Mouse (Mus musculus): ENCODE measurements around the gene Adgra3. TPM values are rescaled to one million over a fixed set of nuclear protein-coding genes. Genes with fewer than 3 reads are reported as not detected.

Adgra3 gene
- total RNA-seq (2022) = 10 to 100 TPM; 12.8 to 24.2 (median 22.4) TPM

- peak in 1 of 2 experiments; percentile 15 for DNase-seq (ENCODE audit: low spot score in 2 of 2)
These were observed at the start of gene Adgra3 for GRCm38 (mm10) chr5:50058421-50059286. Adgra3 (minus strand) TSS chr5:50059006.

DNA sequence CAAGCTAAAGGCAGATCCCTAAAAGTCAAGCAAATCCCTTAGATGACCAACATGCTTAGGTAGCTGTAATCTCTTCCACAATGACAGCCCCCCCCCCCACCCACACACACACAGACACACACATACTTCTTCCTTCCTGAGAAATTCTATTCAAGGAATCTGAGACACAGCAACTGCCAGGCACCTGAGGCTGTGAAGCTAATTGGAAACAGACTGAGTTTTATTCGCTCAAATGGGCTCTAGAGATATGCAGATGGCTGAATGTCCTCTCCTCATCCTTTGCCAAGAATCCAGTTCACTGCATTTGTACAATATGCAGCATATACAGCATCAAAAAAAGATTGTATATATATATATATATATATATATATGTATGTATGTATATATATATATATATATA, 24.6 kb upstream of the Adgra3 start:
- no peak for DNase-seq (ENCODE audit: low spot score in 2 of 2)

- DNase-seq (ENCODE audit: low spot score in 2 of 2) = no peak
These were observed 15.4 kb upstream of the Adgra3 start for GRCm38 (mm10) chr5:50074245-50074644.

DNA sequence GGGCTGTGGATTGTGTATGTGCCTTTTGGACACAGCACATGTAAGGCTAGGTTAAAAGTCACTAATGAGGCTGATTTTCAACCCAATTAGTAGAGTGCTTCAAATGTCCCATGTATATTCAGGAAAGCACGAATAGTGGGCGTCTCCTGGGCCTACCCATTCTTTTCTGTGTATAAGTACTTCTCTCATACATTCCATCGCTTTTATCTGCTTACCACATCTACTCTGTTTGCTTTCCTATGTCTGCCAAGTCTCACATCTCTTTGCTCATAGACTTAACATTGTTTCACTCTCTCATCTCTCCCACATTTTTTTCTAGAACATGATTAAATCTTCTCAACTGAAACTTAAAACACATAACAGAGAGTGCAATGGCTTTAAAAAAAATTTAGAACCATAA, 5.4 kb upstream of the Adgra3 start:
- DNase-seq (ENCODE audit: low spot score in 2 of 2) = no peak

DNA sequence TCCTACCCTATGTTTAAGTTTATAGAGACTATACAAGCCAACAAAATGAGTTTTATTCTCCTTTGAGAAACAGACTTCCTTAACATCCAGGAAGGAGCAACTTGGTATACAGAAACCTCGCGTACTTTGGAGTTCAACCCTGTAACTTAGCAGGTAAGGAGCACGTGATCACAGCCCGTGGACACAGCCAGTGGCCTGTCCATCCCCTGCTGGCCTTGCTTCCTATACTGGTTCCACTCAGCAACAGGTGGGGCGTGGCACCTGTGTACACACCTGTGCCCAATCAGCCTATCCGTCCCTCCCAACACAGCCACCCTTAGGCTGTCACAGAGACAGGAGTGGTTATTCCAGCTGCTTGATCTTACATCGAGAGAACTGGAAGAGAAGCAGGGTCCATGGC, 780 bp upstream of the Adgra3 start:
- DNase-seq (ENCODE audit: low spot score in 2 of 2) = no peak

DNA sequence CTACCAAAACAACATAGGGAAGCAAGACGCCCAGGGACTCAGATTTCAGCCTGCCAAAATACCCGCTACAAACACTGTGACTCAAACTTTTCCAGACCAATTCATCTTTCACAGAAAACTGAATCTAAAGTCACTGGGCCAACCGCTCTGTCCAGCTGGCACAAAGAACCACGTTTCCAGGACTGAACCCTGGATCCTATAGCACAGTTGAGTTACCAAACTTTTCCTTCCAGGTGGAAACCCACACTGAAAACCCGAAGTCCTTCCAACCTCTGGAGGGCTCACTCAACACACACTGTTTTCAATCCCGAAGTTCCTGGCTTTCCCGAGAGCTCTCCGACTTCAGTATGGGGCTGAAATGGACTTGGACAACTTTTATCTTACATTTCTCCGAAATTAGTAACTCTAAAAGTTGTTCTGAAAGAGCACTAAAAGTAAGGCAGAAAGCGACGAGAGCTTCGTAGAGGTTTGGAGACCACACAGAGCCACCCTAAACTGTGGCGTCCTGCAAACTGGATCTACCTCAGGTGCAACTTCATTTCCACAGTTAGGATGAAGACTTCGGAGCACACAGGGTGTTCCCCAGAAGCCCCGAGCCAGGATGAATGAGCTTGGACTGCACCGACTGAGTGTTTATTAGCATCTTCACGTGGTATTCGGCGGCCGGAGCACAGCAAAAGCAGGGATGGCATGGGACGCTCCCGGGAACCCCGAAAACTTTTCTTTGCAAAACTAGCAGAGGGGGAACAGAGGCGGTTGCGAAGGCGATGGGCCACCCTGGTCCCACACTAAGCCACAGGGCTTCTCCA, 990 bp downstream of the Adgra3 start:
- no peak for DNase-seq (ENCODE audit: low spot score in 2 of 2)

DNA sequence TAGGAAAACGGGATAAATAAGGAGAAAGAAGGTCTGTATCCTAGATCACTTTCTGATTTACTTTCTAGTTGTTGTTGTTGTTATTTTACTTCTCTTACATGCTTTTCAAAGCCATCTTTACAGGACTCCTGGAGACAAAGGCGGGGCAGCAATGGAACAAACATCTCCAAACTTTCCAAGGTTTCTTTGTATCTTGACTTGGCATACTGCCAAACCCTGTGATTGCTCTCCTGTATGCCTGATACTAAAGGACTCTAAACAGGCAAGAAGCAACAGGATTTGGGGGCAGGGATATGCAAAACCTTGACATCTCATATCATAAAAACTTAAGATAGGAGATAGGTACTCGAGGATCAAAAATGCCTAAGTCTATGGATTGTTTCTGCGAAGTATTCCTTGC, 6.3 kb downstream of the Adgra3 start:
- DNase-seq (ENCODE audit: low spot score in 2 of 2) = no peak

GRCm38 (mm10) chr5:50050668-50051425, 8.0 kb downstream of the Adgra3 start:
- DNase-seq (ENCODE audit: low spot score in 2 of 2) = no peak

DNA sequence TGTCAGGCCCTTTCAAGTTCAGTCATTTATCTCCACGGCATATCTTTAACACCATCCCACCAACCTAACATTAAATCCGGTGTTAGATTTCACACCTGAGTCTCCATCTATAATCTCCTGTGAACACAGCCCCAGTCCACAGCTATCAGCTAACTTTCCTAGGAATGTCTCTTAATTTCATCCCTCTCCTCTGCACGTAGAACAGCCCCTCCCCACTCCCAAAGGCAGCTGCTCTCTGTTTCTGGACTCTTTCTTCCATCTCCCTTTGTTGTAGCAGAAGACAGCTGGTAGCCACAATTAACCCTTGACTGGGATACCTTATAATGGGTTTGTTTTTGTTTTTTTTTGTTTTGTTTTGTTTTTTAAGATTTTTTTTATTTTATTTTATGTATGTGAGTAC, 8.8 kb downstream of the Adgra3 start:
- no peak for DNase-seq (ENCODE audit: low spot score in 2 of 2)

DNA sequence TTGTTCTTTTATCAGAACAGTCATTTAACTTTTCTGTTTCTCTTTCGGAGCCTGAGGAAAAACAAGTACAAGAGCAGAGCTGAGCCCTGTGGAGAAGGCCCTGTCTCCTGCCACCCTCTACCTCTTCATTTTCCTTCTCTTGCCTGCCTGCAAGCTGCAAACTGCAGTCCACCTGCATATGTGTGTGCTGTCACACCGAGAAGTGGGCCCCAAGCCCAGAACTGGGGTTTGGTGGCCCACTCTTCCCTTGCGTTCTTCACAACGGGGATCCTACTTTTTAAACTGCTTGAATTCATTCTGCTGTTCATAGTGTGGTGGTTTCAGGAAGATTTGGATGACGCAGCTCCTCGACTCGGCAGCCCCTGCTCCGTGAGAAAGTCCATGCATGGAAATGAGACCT, 9.3 kb downstream of the Adgra3 start:
- DNase-seq (ENCODE audit: low spot score in 2 of 2) = no peak

DNA sequence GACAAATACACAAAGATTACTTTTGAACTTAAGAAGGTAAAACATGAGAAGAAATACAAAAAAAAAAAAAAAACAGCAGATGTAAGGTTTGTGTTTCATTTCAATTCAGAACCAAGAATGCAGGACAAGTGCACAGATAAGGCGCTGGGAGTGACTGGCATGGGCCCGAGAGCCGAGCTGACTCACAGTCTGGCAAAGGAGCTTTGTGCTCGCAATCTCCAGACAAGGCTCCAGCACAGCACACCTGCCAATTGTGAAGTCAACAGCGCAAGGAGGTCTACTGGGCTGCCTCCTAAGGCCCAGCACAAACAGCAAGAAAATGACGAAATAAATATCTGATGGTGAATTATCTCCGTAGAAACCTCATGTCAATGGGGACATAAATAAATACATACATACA, 9.8 kb downstream of the Adgra3 start:
- no peak for DNase-seq (ENCODE audit: low spot score in 2 of 2)

GRCm38 (mm10) chr5:50048271-50048851, 10.4 kb downstream of the Adgra3 start:
- DNase-seq (ENCODE audit: low spot score in 2 of 2) = no peak

DNA sequence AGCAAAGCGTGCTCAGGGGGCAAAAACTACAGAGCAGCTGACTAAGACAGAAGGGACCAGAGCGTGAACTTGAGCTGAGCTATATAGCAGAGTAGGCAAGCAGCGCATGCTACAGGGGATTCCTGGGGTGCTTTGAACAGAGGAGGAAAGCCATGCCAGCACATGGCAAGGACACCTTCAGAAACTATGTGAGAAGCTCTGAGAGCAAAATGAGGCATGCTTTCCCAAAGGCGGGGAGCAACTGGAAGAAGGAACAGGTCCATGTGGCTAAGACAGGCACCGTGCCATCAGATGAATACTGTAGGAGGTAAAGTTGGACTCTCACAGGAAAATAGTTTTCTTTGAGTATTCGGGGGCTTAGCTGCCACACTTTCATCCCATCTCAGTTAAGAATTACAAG, 13.6 kb downstream of the Adgra3 start:
- DNase-seq (ENCODE audit: low spot score in 2 of 2) = no peak

DNA sequence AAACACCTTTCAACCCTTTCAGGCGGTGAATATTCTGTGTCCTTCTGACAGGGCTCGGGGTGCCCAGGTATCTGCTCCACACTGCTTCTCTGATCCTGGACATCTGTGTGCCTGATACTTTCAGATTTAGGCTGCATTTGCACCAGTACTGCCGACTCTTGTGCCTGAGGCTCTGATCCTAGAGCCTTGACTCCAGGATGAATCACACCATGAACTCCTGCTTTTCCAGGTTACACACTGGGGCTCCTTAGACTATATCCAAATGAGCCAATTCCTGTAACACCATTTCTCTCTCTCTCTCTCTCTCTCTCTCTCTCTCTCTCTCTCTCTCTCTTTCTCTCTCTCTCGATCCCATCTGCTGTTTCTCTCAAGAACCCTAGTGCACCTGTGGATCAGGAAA, 15.1 kb downstream of the Adgra3 start:
- no peak for DNase-seq (ENCODE audit: low spot score in 2 of 2)

DNA sequence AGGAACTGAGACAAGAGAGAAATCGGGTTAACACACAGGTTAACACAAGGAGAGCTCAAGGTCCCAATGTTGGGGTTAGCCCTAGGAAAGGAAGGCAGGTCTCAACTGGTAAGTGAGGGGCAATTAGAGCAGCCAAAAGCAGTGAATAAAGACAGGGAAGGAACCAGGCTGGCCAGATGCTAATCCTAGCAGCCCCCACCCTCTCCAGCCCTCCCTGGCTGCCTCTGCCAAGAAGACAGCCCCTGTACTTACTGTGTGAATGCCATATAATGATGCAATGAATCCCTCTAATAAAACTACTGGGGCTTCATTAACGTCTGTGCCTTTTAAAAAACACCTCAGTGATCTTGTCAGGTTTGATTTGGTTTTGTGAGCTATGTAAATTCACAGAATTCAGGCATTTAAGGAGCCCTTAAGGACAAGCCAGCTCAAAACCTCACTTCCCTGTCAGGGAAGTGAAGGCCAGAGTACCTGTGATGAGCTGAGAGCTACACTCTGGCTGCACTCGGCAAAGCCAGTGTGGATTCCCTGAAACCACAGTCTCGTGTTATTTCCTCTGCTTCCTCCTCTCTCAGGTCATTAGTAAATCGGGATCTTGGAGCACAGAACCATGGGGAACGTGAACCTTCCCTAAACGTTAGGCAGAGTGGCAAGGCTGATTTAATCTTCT, 16.4 kb downstream of the Adgra3 start:
- no peak for DNase-seq (ENCODE audit: low spot score in 2 of 2)

DNA sequence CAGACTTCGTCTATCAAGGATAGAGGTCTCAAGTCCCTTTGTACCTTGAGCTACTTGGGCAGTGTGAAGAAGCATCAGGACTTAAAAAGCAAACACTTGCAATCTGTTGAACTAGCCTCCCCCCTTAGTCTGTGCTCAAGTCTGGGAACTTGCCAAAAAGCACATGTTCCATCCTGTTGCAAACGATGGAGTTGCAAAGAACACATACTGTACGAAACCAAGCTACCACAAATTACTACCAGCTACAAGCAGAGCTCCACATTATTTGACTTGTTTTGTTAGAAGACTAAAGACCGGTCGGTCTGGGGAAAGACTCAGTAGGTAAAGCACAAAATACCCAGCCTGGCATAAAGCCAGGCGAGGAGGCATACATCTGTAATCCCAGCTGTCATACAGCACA, 19.3 kb downstream of the Adgra3 start:
- DNase-seq (ENCODE audit: low spot score in 2 of 2) = no peak

GRCm38 (mm10) chr5:50037666-50038065, 21.1 kb downstream of the Adgra3 start:
- no peak for DNase-seq (ENCODE audit: low spot score in 2 of 2)

DNA sequence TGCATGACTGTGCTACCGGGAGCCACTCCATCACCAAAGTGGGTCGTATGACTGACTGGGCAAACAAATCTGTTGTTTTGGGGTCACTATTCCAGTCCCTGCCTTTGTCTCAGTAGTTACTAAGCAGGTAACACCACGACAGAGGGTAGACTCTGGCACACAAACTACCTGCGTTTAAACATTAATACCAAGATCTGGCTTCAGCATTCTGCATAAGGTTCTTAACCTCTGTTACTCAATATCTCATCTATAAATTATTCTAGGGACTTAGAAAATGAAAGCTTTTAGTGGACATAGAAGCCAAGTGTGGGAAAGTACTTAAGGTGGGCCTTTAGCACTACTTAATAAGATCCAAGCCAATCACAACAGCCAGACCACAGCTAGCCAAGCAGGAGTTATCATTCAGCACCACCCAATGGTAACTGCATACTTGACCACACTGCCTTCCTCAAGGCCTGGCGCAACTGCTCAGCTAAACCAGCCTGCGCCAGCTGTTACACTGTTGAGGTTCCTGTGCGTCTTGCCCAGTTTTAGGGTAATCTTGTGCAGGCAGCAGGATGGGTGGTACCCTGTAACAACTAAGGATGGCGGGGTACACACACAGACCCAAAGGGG, 23.8 kb downstream of the Adgra3 start:
- no peak for DNase-seq (ENCODE audit: low spot score in 2 of 2)

GRCm38 (mm10) chr5:50034231-50034630, 24.6 kb downstream of the Adgra3 start:
- DNase-seq (ENCODE audit: low spot score in 2 of 2) = no peak

GRCm38 (mm10) chr5:50033660-50034059, 25.1 kb downstream of the Adgra3 start:
- no peak for DNase-seq (ENCODE audit: low spot score in 2 of 2)

Measured in left cerebral cortex, adult 8-10 months (tissue).